In genomic region chr6:71268929-71269685, GRCm38 (mm10) we compare ENCODE assay signal across 8 mouse cellular contexts. TPM values are rescaled to one million over a fixed set of nuclear protein-coding genes. Genes with fewer than 3 reads are reported as not detected.
DNase-seq lines count a peak whose midpoint lies in the region; ATAC-seq lines count a peak whose summit lies in the region.

No protein-coding gene starts in this region.

- H3K4me3 ChIP-seq in forebrain, embryonic 14.5 days (ENCODE audit: low read depth, low read length), result no peak overlapping the region
- H3K4me3 ChIP-seq in forebrain, embryonic 13.5 days, result no peak overlapping the region
- no peak overlapping the region for H3K4me3 ChIP-seq in kidney, embryonic 16.5 days (ENCODE audit: low read length)

- H3K9me3 ChIP-seq in forebrain, embryonic 14.5 days (replicated peaks; ENCODE audit: control insufficient read depth, low read length), result no peaks in the 10 kb centered on the region
- no peaks in the 10 kb centered on the region for H3K9me3 ChIP-seq in forebrain, embryonic 13.5 days (replicated peaks)
- H3K9me3 ChIP-seq in kidney, embryonic 16.5 days (ENCODE audit: low read length), result no peaks in the 10 kb centered on the region

- no peak overlapping the region for H3K4me2 ChIP-seq in forebrain, embryonic 14.5 days (ENCODE audit: low read length)
- no peak overlapping the region for H3K4me2 ChIP-seq in forebrain, embryonic 13.5 days
- H3K4me2 ChIP-seq in kidney, embryonic 16.5 days (replicated peaks; ENCODE audit: low read depth, low read length), result no peak overlapping the region

- H3K27me3 ChIP-seq in forebrain, embryonic 14.5 days (replicated peaks; ENCODE audit: control insufficient read depth, insufficient read depth, low read length), result no peaks in the 10 kb centered on the region
- no peaks in the 10 kb centered on the region for H3K27me3 ChIP-seq in forebrain, embryonic 13.5 days
- H3K27me3 ChIP-seq in kidney, embryonic 16.5 days (ENCODE audit: insufficient read depth, low read length), result no peaks in the 10 kb centered on the region

- DNase-seq in forebrain, embryonic 14.5 days (ENCODE audit: low spot score), result peak; percentile 32
- DNase-seq in 3T3-L1 (ENCODE audit: low read depth, low spot score), result peak; percentile 62
- DNase-seq in brain, adult 2 months (ENCODE audit: low read depth, low spot score), result peak; percentile 24
- DNase-seq in frontal cortex, postnatal 25 days (ENCODE audit: low spot score in 2 of 2), result no peak
- DNase-seq in left cerebral cortex, adult 9 months (ENCODE audit: low spot score in 2 of 2), result no peak
- DNase-seq in urinary bladder, postnatal 36 days (ENCODE audit: low spot score in 2 of 2), result no peak

- H3K27ac ChIP-seq in forebrain, embryonic 14.5 days (ENCODE audit: low read depth, low read length), result no peak overlapping the region
- no peak overlapping the region for H3K27ac ChIP-seq in forebrain, embryonic 13.5 days
- H3K27ac ChIP-seq in kidney, embryonic 16.5 days (ENCODE audit: low read length), result peak overlapping the region; percentile 24

- peaks cover 11% of the 10 kb centered on the region for H3K4me1 ChIP-seq in forebrain, embryonic 14.5 days (ENCODE audit: control insufficient read depth, insufficient read depth, low read length)
- H3K4me1 ChIP-seq in forebrain, embryonic 13.5 days, result peaks cover 8% of the 10 kb centered on the region
- H3K4me1 ChIP-seq in kidney, embryonic 16.5 days (ENCODE audit: insufficient read depth, low read length), result peaks cover 20% of the 10 kb centered on the region

- no peaks in the 10 kb centered on the region for H3K36me3 ChIP-seq in forebrain, embryonic 14.5 days (ENCODE audit: control insufficient read depth, insufficient read depth, low read length)
- no peaks in the 10 kb centered on the region for H3K36me3 ChIP-seq in forebrain, embryonic 13.5 days (ENCODE audit: poor library complexity, severe bottlenecking)
- no peaks in the 10 kb centered on the region for H3K36me3 ChIP-seq in kidney, embryonic 16.5 days (ENCODE audit: insufficient read depth, low read length)

- WGBS in forebrain, embryonic 14.5 days, result 69% methylated on average over 7 of the region's 7 CpGs
- WGBS in forebrain, embryonic 13.5 days, result 71% methylated on average over 7 of the region's 7 CpGs
- 61% methylated on average over 7 of the region's 7 CpGs for WGBS in kidney, embryonic 16.5 days

- ATAC-seq in forebrain, embryonic 14.5 days, result no peak
- no peak for ATAC-seq in forebrain, embryonic 13.5 days
- no peak for ATAC-seq in kidney, embryonic 16.5 days (ENCODE audit: low FRiP score, low TSS enrichment)

- H3K9ac ChIP-seq in forebrain, embryonic 14.5 days (ENCODE audit: low read length), result no peak overlapping the region
- H3K9ac ChIP-seq in forebrain, embryonic 13.5 days, result no peak overlapping the region
- H3K9ac ChIP-seq in kidney, embryonic 16.5 days (replicated peaks; ENCODE audit: low read length), result no peak overlapping the region

RNA-seq across cellular contexts. Expression of gene Krcc1, which starts 2.4 kb away (rescaled TPM):
- 23.6 and 24.2 TPM in 2 replicates for polyA plus RNA-seq in forebrain, embryonic 14.5 days (2014; fragmentation: Nextera tagmentation; extraction: Ambion mirVana)
- 24.1 and 24.3 TPM in 2 replicates for polyA plus RNA-seq in forebrain, embryonic 13.5 days (2015; fragmentation: Nextera tagmentation; extraction: Ambion mirVana)
- 52.9 and 58.4 TPM in 2 replicates for polyA plus RNA-seq in kidney, embryonic 16.5 days (2015; fragmentation: Nextera tagmentation; extraction: Ambion mirVana)

RNA-seq across cellular contexts. Expression of gene Smyd1, which starts 52.9 kb away (rescaled TPM):
- 0.08 and 0.21 TPM in 2 replicates for polyA plus RNA-seq in forebrain, embryonic 14.5 days (2014; fragmentation: Nextera tagmentation; extraction: Ambion mirVana)
- polyA plus RNA-seq in forebrain, embryonic 13.5 days (2015; fragmentation: Nextera tagmentation; extraction: Ambion mirVana), result 0.05 and 0.98 TPM in 2 replicates
- 0.65 and 0.72 TPM in 2 replicates for polyA plus RNA-seq in kidney, embryonic 16.5 days (2015; fragmentation: Nextera tagmentation; extraction: Ambion mirVana)

RNA-seq across cellular contexts. Expression of gene Cd8b1, which starts 53.5 kb away (rescaled TPM):
- polyA plus RNA-seq in forebrain, embryonic 14.5 days (2014; fragmentation: Nextera tagmentation; extraction: Ambion mirVana), result not detected in 2 replicates
- 0.14 TPM in 1 of 2 replicates, not detected in the other for polyA plus RNA-seq in forebrain, embryonic 13.5 days (2015; fragmentation: Nextera tagmentation; extraction: Ambion mirVana)
- 0.10 TPM in 1 of 2 replicates, not detected in the other for polyA plus RNA-seq in kidney, embryonic 16.5 days (2015; fragmentation: Nextera tagmentation; extraction: Ambion mirVana)

Comparison
In these comparisons a context has a peak if more than half of its experiments do, and no peak if none do; other contexts are left out.
1. DNase-seq: peak in forebrain, embryonic 14.5 days (single experiment), 3T3-L1 (single experiment) and brain, adult 2 months (single experiment); none in frontal cortex, postnatal 25 days (0 of 2), left cerebral cortex, adult 9 months (0 of 2) and urinary bladder, postnatal 36 days (0 of 2).